Mouse (Mus musculus) hindbrain, embryonic 16.5 days (tissue): ENCODE data around the gene Opalin. TPM values are rescaled to one million over a fixed set of nuclear protein-coding genes. Genes with fewer than 3 reads are reported as not detected.

Source experiments
- ATAC-seq: fragments of 200-750 bp; cut with Nextera tagmentation; 2 replicates; pipeline ENCODE4 v1.8.0; 2017; ENCODE audit warnings: moderate TSS enrichment, moderate library complexity
- H3K27ac ChIP-seq: fragments of 300-500 bp; sonication (generic); 2 replicates; pipeline ENCODE4 v1.5.1; 2014; ENCODE audit warnings: low read depth, mild to moderate bottlenecking, control low read depth, low read length, moderate library complexity
- H3K27me3 ChIP-seq: fragments of 300-500 bp; sonication (generic); replicated peaks from 2 replicates; pipeline ENCODE4 v1.6.1; 2014; ENCODE audit warnings: low read length; ENCODE audit not compliant: control insufficient read depth, insufficient read depth
- H3K36me3 ChIP-seq: fragments of 300-500 bp; sonication (generic); 2 replicates; pipeline ENCODE4 v1.6.1; 2014; ENCODE audit warnings: mild to moderate bottlenecking, low read length, moderate library complexity, mixed read lengths; ENCODE audit not compliant: control insufficient read depth, insufficient read depth
- H3K4me1 ChIP-seq: fragments of 300-500 bp; sonication (generic); 2 replicates; pipeline ENCODE4 v1.6.1; 2014; ENCODE audit warnings: low read depth, low read length; ENCODE audit not compliant: control insufficient read depth, insufficient read depth
- H3K4me2 ChIP-seq: fragments of 300-500 bp; sonication (generic); 2 replicates; pipeline ENCODE4 v1.6.1; 2014; ENCODE audit warnings: mild to moderate bottlenecking, low read length, control low read depth, moderate library complexity
- H3K4me3 ChIP-seq: fragments of 300-500 bp; sonication (generic); 2 replicates; pipeline ENCODE4 v1.5.1; 2014; ENCODE audit warnings: mild to moderate bottlenecking, low read length, control low read depth, moderate library complexity
- H3K9ac ChIP-seq: fragments of 300-500 bp; sonication (generic); 2 replicates; pipeline ENCODE4 v1.6.1; 2014; ENCODE audit warnings: low read depth, mild to moderate bottlenecking, control low read depth, low read length, moderate library complexity
- H3K9me3 ChIP-seq: fragments of 300-500 bp; sonication (generic); 2 replicates; pipeline ENCODE4 v1.6.1; 2014; ENCODE audit warnings: mild to moderate bottlenecking, low read length, moderate library complexity; ENCODE audit not compliant: control insufficient read depth
- WGBS: fragments of 180-500 bp; shearing (Covaris S2); extraction: QIAGEN DNeasy Blood & Tissue Kit; methylation state at CpG from one replicate; pipeline ENCODE4 v1.1.7; 2014; 5-methylcytosine and 5-hydroxymethylcytosine counted together
- polyA plus RNA-seq: library from polyadenylated mRNA; unstranded; fragments of >200 nt; fragmentation: Nextera tagmentation; extraction: Ambion mirVana; gene quantifications from 2 replicates; pipeline ENCODE4 v1.2.1, GENCODE M21; 2015

Opalin gene
- polyA plus RNA-seq, 1 experiment from 2014 or later: not detected

DNA sequence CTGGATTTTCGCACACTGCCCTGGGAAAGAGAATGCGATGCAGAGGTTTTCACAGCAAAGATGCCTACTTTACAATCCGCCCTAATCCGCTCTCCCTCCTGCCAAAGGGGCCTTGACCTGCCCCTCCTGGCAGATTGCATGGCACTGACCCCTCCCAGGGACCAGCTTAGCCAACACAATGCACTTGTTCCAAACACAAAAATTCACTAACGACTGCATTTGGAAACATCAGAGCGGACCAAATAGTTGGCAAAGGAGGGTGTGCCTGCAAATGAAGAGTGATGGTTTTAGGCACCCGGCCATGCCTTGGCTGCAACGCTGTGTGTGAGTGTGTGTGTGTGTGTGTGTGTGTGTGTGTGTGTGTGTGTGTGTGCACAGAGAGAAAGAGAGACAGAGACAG lies 32.6 kb upstream of the Opalin start:
- peak; percentile 74 for ATAC-seq
- 24% methylated on average over 8 of the region's 8 CpGs for WGBS
- H3K4me3 ChIP-seq: no peak overlapping the region
- no peak overlapping the region for H3K4me2 ChIP-seq
- H3K27ac ChIP-seq: no peak overlapping the region
- H3K4me1 ChIP-seq: peaks cover 25% of the 10 kb centered on the region
- no peaks in the 10 kb centered on the region for H3K36me3 ChIP-seq
- no peaks in the 10 kb centered on the region for H3K27me3 ChIP-seq
- H3K9ac ChIP-seq: no peak overlapping the region
- no peaks in the 10 kb centered on the region for H3K9me3 ChIP-seq

- Histone ChIP-seq H3K9me3 (no peaks in the 10 kb centered on the region), H3K27ac (no peak overlapping the region), H3K4me3 (no peak overlapping the region), H3K36me3 (no peaks in the 10 kb centered on the region), H3K4me2 (no peak overlapping the region), H3K4me1 (peaks cover 17% of the 10 kb centered on the region), H3K27me3 (no peaks in the 10 kb centered on the region), H3K9ac (no peak overlapping the region)
- no peak for ATAC-seq
- 53% methylated on average over 7 of the region's 7 CpGs for WGBS
Measured at GRCm38 (mm10) chr19:41108666-41109065, 31.8 kb upstream of the Opalin start.

- no peak overlapping the region for H3K4me3 ChIP-seq
- no peak overlapping the region for H3K4me2 ChIP-seq
- no peaks in the 10 kb centered on the region for H3K9me3 ChIP-seq
- no peaks in the 10 kb centered on the region for H3K36me3 ChIP-seq
- H3K9ac ChIP-seq: no peak overlapping the region
- ATAC-seq: no peak
- H3K27ac ChIP-seq: no peak overlapping the region
- WGBS: 69% methylated on average over 8 of the region's 8 CpGs
- no peaks in the 10 kb centered on the region for H3K27me3 ChIP-seq
- H3K4me1 ChIP-seq: peaks cover 13% of the 10 kb centered on the region
Measured at GRCm38 (mm10) chr19:41107530-41107929, 30.6 kb upstream of the Opalin start.

DNA sequence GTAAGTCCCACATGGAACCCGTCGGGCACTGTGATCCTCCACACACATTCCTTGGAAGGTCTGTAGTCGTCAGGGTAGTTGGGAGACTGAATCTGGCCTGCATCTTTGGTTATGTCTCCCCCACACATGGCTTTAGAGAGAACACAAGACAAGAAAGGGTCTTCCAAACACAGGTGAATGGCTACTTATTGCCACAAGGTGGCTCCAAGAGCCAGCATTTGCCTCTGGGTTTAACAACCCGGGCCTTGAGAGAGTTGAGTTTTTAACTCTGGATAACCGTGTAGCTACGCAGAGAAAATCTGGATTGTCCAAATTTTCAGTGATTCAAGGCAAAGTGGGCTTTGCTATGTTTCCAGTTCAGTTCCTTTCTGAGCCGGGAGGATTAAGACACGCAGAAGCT lies 28.0 kb upstream of the Opalin start:
- ATAC-seq: peak; percentile 50; the same call in 1 of the 2 replicates

GRCm38 (mm10) chr19:41101390-41101789 lies 24.5 kb upstream of the Opalin start:
- ATAC-seq: peak; percentile 93
- Histone ChIP-seq H3K4me1 (peaks cover 4% of the 10 kb centered on the region; the same call in 1 of the 2 replicates), H3K36me3 (no peaks in the 10 kb centered on the region), H3K4me3 (no peak overlapping the region), H3K9me3 (no peaks in the 10 kb centered on the region), H3K9ac (no peak overlapping the region), H3K27ac (peak overlapping the region; percentile 21; the same call in 1 of the 2 replicates), H3K27me3 (no peaks in the 10 kb centered on the region; the same call in 1 of the 2 replicates), H3K4me2 (no peak overlapping the region)
- WGBS: 52% methylated on average over 8 of the region's 8 CpGs

More for the DNA sequence above, 28.0 kb upstream of the Opalin start:
- Histone ChIP-seq H3K9ac (no peak overlapping the region), H3K36me3 (no peaks in the 10 kb centered on the region), H3K27ac (no peak overlapping the region), H3K4me3 (no peak overlapping the region), H3K4me2 (no peak overlapping the region), H3K4me1 (peaks cover 10% of the 10 kb centered on the region), H3K9me3 (no peaks in the 10 kb centered on the region), H3K27me3 (no peaks in the 10 kb centered on the region)
- WGBS: 43% methylated on average over 8 of the region's 8 CpGs

DNA sequence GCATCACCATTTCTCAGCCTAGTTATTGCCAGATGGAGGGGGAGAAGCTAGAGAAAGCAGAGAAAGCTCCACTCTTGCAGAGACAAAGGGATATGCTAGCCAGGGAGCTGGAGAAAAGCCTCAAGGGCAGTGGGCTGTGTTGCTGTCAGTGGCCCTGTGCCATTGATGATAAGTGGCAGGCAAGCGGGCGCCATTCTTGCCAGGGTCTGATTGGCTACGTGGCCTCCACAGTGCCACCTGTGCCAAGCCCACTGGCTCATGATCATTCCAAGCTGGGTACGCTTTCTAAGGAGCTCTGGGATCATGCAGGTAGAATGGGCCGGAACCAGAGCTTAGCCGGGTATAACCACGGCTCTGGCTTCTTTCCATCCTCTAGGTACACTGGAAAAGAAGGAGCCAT lies 23.9 kb upstream of the Opalin start:
- H3K27ac ChIP-seq: peak overlapping the region; percentile 21; the same call in 1 of the 2 replicates
- peak; percentile 50 for ATAC-seq

GRCm38 (mm10) chr19:41097038-41097437 lies 20.1 kb upstream of the Opalin start:
- H3K9me3 ChIP-seq: no peaks in the 10 kb centered on the region

More for the DNA sequence above, 23.9 kb upstream of the Opalin start:
- no peaks in the 10 kb centered on the region for H3K36me3 ChIP-seq
- H3K4me3 ChIP-seq: no peak overlapping the region
- H3K4me1 ChIP-seq: peaks cover 4% of the 10 kb centered on the region; the same call in 1 of the 2 replicates
- H3K4me2 ChIP-seq: no peak overlapping the region
- no peaks in the 10 kb centered on the region for H3K9me3 ChIP-seq
- 75% methylated on average over 7 of the region's 7 CpGs for WGBS
- no peaks in the 10 kb centered on the region; the same call in 1 of the 2 replicates for H3K27me3 ChIP-seq
- H3K9ac ChIP-seq: no peak overlapping the region

DNA sequence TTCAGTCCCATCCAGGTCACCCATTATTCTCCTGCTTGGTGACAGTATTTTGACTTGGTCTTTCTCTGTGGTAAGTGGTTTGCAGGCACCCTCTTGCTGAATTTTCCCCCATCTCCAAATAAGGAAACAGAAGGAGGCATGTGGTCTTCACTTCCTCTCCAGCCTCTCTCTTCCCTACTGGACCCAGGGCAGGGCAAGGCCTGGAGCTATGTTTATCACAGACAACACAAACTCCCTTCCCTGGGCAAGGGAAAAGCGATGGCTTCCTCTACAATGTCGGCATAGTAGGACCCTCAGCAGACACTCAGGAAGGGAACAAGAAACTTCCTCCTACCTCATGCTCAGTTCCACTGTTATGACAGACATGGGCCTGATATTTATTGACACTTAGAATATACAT lies 15.0 kb upstream of the Opalin start:
- WGBS: 91% methylated on average over 2 of the region's 2 CpGs
- 0 out of 2 replicates have a peak, but pooled peaks cover 2% of the 10 kb centered on the region for H3K27me3 ChIP-seq

More at GRCm38 (mm10) chr19:41097038-41097437, 20.1 kb upstream of the Opalin start:
- Histone ChIP-seq H3K27me3 (no peaks in the 10 kb centered on the region; the same call in 1 of the 2 replicates), H3K4me2 (no peak overlapping the region), H3K27ac (no peak overlapping the region), H3K9ac (no peak overlapping the region), H3K4me1 (peaks cover 4% of the 10 kb centered on the region; the same call in 1 of the 2 replicates), H3K36me3 (no peaks in the 10 kb centered on the region), H3K4me3 (no peak overlapping the region)
- no peak for ATAC-seq
- 36% methylated on average over 4 of the region's 4 CpGs for WGBS

DNA sequence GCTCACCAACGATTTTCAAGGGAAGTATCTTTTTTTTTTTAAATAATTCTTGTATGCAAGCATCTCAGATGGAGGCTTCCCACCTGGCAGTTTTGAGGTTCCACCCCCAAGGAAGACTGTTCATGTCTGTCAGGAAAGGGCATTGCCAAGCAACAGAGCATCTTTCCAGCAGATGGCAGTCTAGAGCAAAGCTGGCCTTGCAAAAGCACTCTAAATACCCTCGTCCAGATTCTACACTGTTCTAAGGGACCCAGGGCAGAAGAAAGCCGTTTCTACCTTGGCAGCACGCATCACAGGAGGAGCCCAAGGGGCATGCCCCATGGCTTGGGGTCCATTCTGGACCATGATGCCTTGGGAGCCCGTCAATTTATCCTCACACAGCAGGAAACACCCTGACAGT lies 12.9 kb upstream of the Opalin start:
- no peak overlapping the region for H3K9ac ChIP-seq
- no peaks in the 10 kb centered on the region for H3K4me1 ChIP-seq
- H3K9me3 ChIP-seq: no peaks in the 10 kb centered on the region
- H3K27ac ChIP-seq: no peak overlapping the region
- no peak overlapping the region for H3K4me3 ChIP-seq
- H3K27me3 ChIP-seq: 0 out of 2 replicates have a peak, but pooled peaks cover 2% of the 10 kb centered on the region
- peak; percentile 62 for ATAC-seq
- H3K36me3 ChIP-seq: no peaks in the 10 kb centered on the region
- H3K4me2 ChIP-seq: no peak overlapping the region
- 6% methylated on average over 5 of the region's 5 CpGs for WGBS

More for the DNA sequence above, 15.0 kb upstream of the Opalin start:
- H3K9me3 ChIP-seq: no peaks in the 10 kb centered on the region
- H3K9ac ChIP-seq: no peak overlapping the region
- no peaks in the 10 kb centered on the region for H3K4me1 ChIP-seq
- H3K36me3 ChIP-seq: no peaks in the 10 kb centered on the region
- H3K27ac ChIP-seq: no peak overlapping the region
- H3K4me3 ChIP-seq: no peak overlapping the region
- H3K4me2 ChIP-seq: no peak overlapping the region
- ATAC-seq: no peak
